Mouse (Mus musculus): ENCODE results near the gene Crb2. TPM values are rescaled to one million over a fixed set of nuclear protein-coding genes. Genes with fewer than 3 reads are reported as not detected.

Crb2 gene
- polyA plus RNA-seq, 1 experiment from 2014 or later: 31.4 TPM

- WGBS: 95% methylated on average over 10 of the region's 10 CpGs
- DNase-seq (ENCODE audit: low spot score): no peak
- Histone ChIP-seq H3K4me3 (no peak overlapping the region), H3K27ac (replicated peaks) (no peak overlapping the region), H3K27me3 (ENCODE audit: low read depth, poor library complexity, severe bottlenecking) (peaks cover 60% of the 10 kb centered on the region), H3K4me1 (peaks cover 20% of the 10 kb centered on the region), H3K9me3 (replicated peaks) (no peaks in the 10 kb centered on the region), H3K36me3 (peaks cover 99% of the 10 kb centered on the region)
Observed at GRCm38 (mm10) chr2:37789995-37790394, 13.9 kb downstream of the Crb2 start.

DNA sequence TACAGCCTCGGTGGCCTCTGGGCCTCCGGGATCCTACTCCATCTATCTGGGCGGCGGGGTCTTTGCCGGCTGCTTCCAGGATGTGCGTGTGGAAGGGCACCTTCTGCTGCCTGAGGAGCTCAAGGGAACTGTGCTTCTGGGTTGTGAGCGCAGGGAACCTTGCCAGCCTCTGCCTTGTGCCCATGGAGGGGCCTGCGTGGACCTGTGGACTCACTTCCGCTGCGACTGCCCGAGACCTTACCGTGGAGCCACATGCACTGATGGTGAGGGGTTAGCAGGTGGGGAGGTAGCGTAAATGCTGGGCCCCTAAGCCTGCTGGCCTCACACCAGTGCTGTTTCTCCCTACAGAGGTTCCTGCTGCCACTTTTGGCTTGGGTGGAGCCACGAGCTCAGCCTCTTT is 14.7 kb downstream of the Crb2 start:
- H3K27ac ChIP-seq (replicated peaks): no peak overlapping the region
- peaks cover 99% of the 10 kb centered on the region for H3K36me3 ChIP-seq

GRCm38 (mm10) chr2:37791340-37791739 is 15.3 kb downstream of the Crb2 start:
- Histone ChIP-seq H3K27me3 (ENCODE audit: low read depth, poor library complexity, severe bottlenecking) (peaks cover 48% of the 10 kb centered on the region), H3K9me3 (replicated peaks) (no peaks in the 10 kb centered on the region), H3K36me3 (peaks cover 99% of the 10 kb centered on the region), H3K27ac (replicated peaks) (no peak overlapping the region), H3K4me1 (peaks cover 24% of the 10 kb centered on the region), H3K4me3 (no peak overlapping the region)
- WGBS: 93% methylated on average over 4 of the region's 4 CpGs
- DNase-seq (ENCODE audit: low spot score): no peak

More for the DNA sequence above, 14.7 kb downstream of the Crb2 start:
- Histone ChIP-seq H3K9me3 (replicated peaks) (no peaks in the 10 kb centered on the region), H3K4me3 (no peak overlapping the region), H3K27me3 (ENCODE audit: low read depth, poor library complexity, severe bottlenecking) (peaks cover 54% of the 10 kb centered on the region), H3K4me1 (peaks cover 26% of the 10 kb centered on the region)
- WGBS: 93% methylated on average over 14 of the region's 14 CpGs
- no peak for DNase-seq (ENCODE audit: low spot score)

- no peak for DNase-seq (ENCODE audit: low spot score)
- 92% methylated on average over 1 of the region's 1 CpGs for WGBS
- H3K36me3 ChIP-seq: peaks cover 83% of the 10 kb centered on the region
- peaks cover 43% of the 10 kb centered on the region for H3K4me1 ChIP-seq
- peaks cover 31% of the 10 kb centered on the region for H3K27me3 ChIP-seq (ENCODE audit: low read depth, poor library complexity, severe bottlenecking)
- H3K9me3 ChIP-seq (replicated peaks): no peaks in the 10 kb centered on the region
- no peak overlapping the region for H3K4me3 ChIP-seq
- H3K27ac ChIP-seq (replicated peaks): no peak overlapping the region; the same call in 1 of the 2 replicates
Observed at GRCm38 (mm10) chr2:37796021-37796420, 20.0 kb downstream of the Crb2 start.

DNA sequence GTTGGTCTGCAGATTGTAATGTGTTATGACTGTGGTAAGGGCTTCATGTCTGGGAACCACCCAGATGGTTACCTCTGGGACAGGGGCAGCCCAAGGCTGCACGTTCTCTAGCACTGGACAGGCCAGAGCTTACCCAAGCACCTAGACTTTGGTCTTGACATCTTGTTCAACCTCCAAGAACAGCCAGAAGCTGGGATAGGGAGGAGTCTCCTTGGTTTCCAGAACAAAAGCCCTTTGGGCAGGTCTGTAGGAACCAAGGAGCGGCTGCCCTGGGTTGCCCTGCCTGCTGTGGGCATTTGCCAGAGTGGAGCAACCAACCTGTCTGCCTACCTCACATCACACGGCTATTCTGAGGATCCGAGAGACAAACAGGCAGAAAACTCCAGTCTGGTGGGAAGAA is 21.0 kb downstream of the Crb2 start:
- WGBS: 94% methylated on average over 4 of the region's 4 CpGs
- Histone ChIP-seq H3K36me3 (peaks cover 73% of the 10 kb centered on the region), H3K27ac (replicated peaks) (no peak overlapping the region), H3K9me3 (replicated peaks) (no peaks in the 10 kb centered on the region), H3K27me3 (ENCODE audit: low read depth, poor library complexity, severe bottlenecking) (peaks cover 22% of the 10 kb centered on the region), H3K4me3 (no peak overlapping the region), H3K4me1 (peaks cover 50% of the 10 kb centered on the region)
- DNase-seq (ENCODE audit: low spot score): no peak

GRCm38 (mm10) chr2:37799137-37799536 is 23.1 kb downstream of the Crb2 start:
- 71% methylated on average over 6 of the region's 6 CpGs for WGBS
- H3K27ac ChIP-seq (replicated peaks): peak overlapping the region; percentile 64; the same call in 1 of the 2 replicates
- peaks cover 5% of the 10 kb centered on the region for H3K27me3 ChIP-seq (ENCODE audit: low read depth, poor library complexity, severe bottlenecking)
- no peaks in the 10 kb centered on the region for H3K9me3 ChIP-seq (replicated peaks)
- H3K4me3 ChIP-seq: no peak overlapping the region
- no peak for DNase-seq (ENCODE audit: low spot score)
- peaks cover 52% of the 10 kb centered on the region for H3K4me1 ChIP-seq
- peaks cover 54% of the 10 kb centered on the region for H3K36me3 ChIP-seq

- peaks cover 40% of the 10 kb centered on the region for H3K4me1 ChIP-seq
- no peaks in the 10 kb centered on the region for H3K9me3 ChIP-seq (replicated peaks)
- no peak overlapping the region for H3K4me3 ChIP-seq
- no peak for DNase-seq (ENCODE audit: low spot score)
- H3K27me3 ChIP-seq (ENCODE audit: low read depth, poor library complexity, severe bottlenecking): 0 out of 2 replicates have a peak, but pooled peaks cover 3% of the 10 kb centered on the region
- WGBS: 86% methylated on average over 4 of the region's 4 CpGs
- peak overlapping the region; percentile 75 for H3K27ac ChIP-seq (replicated peaks)
- H3K36me3 ChIP-seq: peaks cover 34% of the 10 kb centered on the region
Observed at GRCm38 (mm10) chr2:37801687-37802086, 25.6 kb downstream of the Crb2 start.

GRCm38 (mm10) chr2:37802610-37803212 is 26.7 kb downstream of the Crb2 start:
- peaks cover 24% of the 10 kb centered on the region for H3K36me3 ChIP-seq
- H3K27me3 ChIP-seq (ENCODE audit: low read depth, poor library complexity, severe bottlenecking): 0 out of 2 replicates have a peak, but pooled peaks cover 3% of the 10 kb centered on the region
- no peak overlapping the region for H3K4me3 ChIP-seq
- H3K4me1 ChIP-seq: peaks cover 46% of the 10 kb centered on the region
- WGBS: 45% methylated on average over 4 of the region's 4 CpGs
- peak overlapping the region; percentile 75 for H3K27ac ChIP-seq (replicated peaks)
- DNase-seq (ENCODE audit: low spot score): peak; percentile 81
- H3K9me3 ChIP-seq (replicated peaks): no peaks in the 10 kb centered on the region

- 87% methylated on average over 2 of the region's 2 CpGs for WGBS
- H3K27ac ChIP-seq (replicated peaks): no peak overlapping the region
- DNase-seq (ENCODE audit: low spot score): no peak
Observed at GRCm38 (mm10) chr2:37811682-37812081, 35.6 kb downstream of the Crb2 start.

GRCm38 (mm10) chr2:37812401-37812800 is 36.4 kb downstream of the Crb2 start:
- DNase-seq (ENCODE audit: low spot score): no peak
- Histone ChIP-seq H3K9me3 (replicated peaks) (no peaks in the 10 kb centered on the region), H3K36me3 (0 out of 2 replicates have a peak, but pooled peaks cover 3% of the 10 kb centered on the region), H3K27ac (replicated peaks) (no peak overlapping the region), H3K4me3 (no peak overlapping the region), H3K4me1 (peaks cover 20% of the 10 kb centered on the region), H3K27me3 (ENCODE audit: low read depth, poor library complexity, severe bottlenecking) (peaks cover 33% of the 10 kb centered on the region)
- 96% methylated on average over 5 of the region's 5 CpGs for WGBS

More at GRCm38 (mm10) chr2:37811682-37812081, 35.6 kb downstream of the Crb2 start:
- no peak overlapping the region for H3K4me3 ChIP-seq
- 0 out of 2 replicates have a peak, but pooled peaks cover 3% of the 10 kb centered on the region for H3K36me3 ChIP-seq
- H3K9me3 ChIP-seq (replicated peaks): no peaks in the 10 kb centered on the region
- H3K27me3 ChIP-seq (ENCODE audit: low read depth, poor library complexity, severe bottlenecking): peaks cover 26% of the 10 kb centered on the region
- H3K4me1 ChIP-seq: peaks cover 22% of the 10 kb centered on the region

DNA sequence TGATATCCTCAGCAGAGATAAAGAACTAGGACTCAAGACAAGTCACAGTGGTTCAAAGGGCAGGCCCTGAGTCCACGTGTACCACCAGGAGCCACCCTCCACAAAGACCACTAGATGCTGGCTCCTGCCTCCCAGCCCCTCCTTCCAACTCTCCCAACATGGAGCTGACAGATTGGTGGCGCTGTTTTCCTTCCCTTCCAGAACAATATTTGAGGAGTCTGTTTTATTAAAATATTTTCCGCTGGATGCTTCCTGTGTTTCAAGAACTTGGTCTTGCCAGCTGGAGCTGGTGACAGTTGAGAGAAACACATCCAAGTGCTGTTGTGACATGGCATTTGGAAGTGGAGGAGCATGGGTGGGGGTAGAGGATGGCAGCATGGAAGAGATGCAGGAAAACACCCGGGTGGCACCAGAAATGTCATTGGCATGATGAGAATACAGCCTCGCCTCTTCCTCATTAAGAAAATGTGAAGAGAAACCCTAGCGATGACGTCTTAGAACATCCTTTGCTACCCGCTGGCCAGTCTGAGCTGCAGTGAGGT is 38.8 kb downstream of the Crb2 start:
- 86% methylated on average over 8 of the region's 8 CpGs for WGBS

GRCm38 (mm10) chr2:37815676-37816075 is 39.6 kb downstream of the Crb2 start:
- 0 out of 2 replicates have a peak, but pooled peaks cover 3% of the 10 kb centered on the region for H3K36me3 ChIP-seq
- WGBS: 13% methylated on average over 3 of the region's 3 CpGs
- H3K9me3 ChIP-seq (replicated peaks): no peaks in the 10 kb centered on the region
- H3K27me3 ChIP-seq (ENCODE audit: low read depth, poor library complexity, severe bottlenecking): peaks cover 38% of the 10 kb centered on the region
- H3K4me1 ChIP-seq: peaks cover 31% of the 10 kb centered on the region
- H3K4me3 ChIP-seq: no peak overlapping the region
- no peak overlapping the region for H3K27ac ChIP-seq (replicated peaks)
- peak; percentile 76 for DNase-seq (ENCODE audit: low spot score)

More for the DNA sequence above, 38.8 kb downstream of the Crb2 start:
- H3K27me3 ChIP-seq (ENCODE audit: low read depth, poor library complexity, severe bottlenecking): peaks cover 38% of the 10 kb centered on the region
- no peak for DNase-seq (ENCODE audit: low spot score)
- no peak overlapping the region for H3K4me3 ChIP-seq
- H3K9me3 ChIP-seq (replicated peaks): no peaks in the 10 kb centered on the region
- H3K36me3 ChIP-seq: 0 out of 2 replicates have a peak, but pooled peaks cover 3% of the 10 kb centered on the region
- no peak overlapping the region for H3K27ac ChIP-seq (replicated peaks)
- H3K4me1 ChIP-seq: peaks cover 27% of the 10 kb centered on the region

Data from midbrain, embryonic 10.5 days (tissue).